Mouse (Mus musculus) common myeloid progenitor, adult 5-6 weeks (primary cell): ENCODE results near the gene Adgrg5. TPM values are rescaled to one million over a fixed set of nuclear protein-coding genes. Genes with fewer than 3 reads are reported as not detected.

Experiments
- ATAC-seq: replicated peaks from 2 replicates; pipeline ENCODE4 v1.8.0; 2016; ENCODE audit warnings: low read depth, mild to moderate bottlenecking, moderate TSS enrichment, inconsistent platforms; ENCODE audit not compliant: poor library complexity, severe bottlenecking
- total RNA-seq: library from RNA; stranded (forward); fragments of 200-1000, 187-1606 nt; gene quantifications from 2 replicates; pipeline ENCODE4 v1.2.3, GENCODE M21; 2017

Adgrg5 gene
- total RNA-seq, 1 experiment from 2014 or later, result 0.05 TPM

GRCm38 (mm10) chr8:94956078-94956574 lies 32.6 kb downstream of the Adgrg5 start:
- ATAC-seq, result no peak

GRCm38 (mm10) chr8:94962201-94962600 lies 38.7 kb downstream of the Adgrg5 start:
- ATAC-seq, result no peak

GRCm38 (mm10) chr8:94964828-94965227 lies 41.3 kb downstream of the Adgrg5 start:
- ATAC-seq, result peak; percentile 83

GRCm38 (mm10) chr8:94966578-94966977 lies 43.1 kb downstream of the Adgrg5 start:
- ATAC-seq, result peak; percentile 27; the same call in 1 of the 2 replicates

- ATAC-seq, result peak; percentile 33
These were observed 43.6 kb downstream of the Adgrg5 start for GRCm38 (mm10) chr8:94967071-94967470.

GRCm38 (mm10) chr8:94967554-94967953 lies 44.1 kb downstream of the Adgrg5 start:
- peak; percentile 56 for ATAC-seq

- ATAC-seq, result peak; percentile 53
These were observed 49.8 kb downstream of the Adgrg5 start for GRCm38 (mm10) chr8:94973270-94973669.

GRCm38 (mm10) chr8:94973786-94974185 lies 50.3 kb downstream of the Adgrg5 start:
- no peak for ATAC-seq

- no peak for ATAC-seq
These were observed 51.1 kb downstream of the Adgrg5 start, which contains the start of gene Adgrg1 for GRCm38 (mm10) chr8:94974467-94975165. TSS of gene Adgrg1 (plus strand) at chr8:94974751.

GRCm38 (mm10) chr8:94976651-94977417 lies 53.3 kb downstream of the Adgrg5 start:
- ATAC-seq, result peak; percentile 24

- ATAC-seq, result no peak
These were observed 54.6 kb downstream of the Adgrg5 start for GRCm38 (mm10) chr8:94978131-94978530.

GRCm38 (mm10) chr8:94978593-94979319 lies 55.3 kb downstream of the Adgrg5 start:
- peak; percentile 33 for ATAC-seq

- ATAC-seq, result no peak
These were observed 56.7 kb downstream of the Adgrg5 start for GRCm38 (mm10) chr8:94980176-94980575.

- no peak for ATAC-seq
These were observed 57.5 kb downstream of the Adgrg5 start for GRCm38 (mm10) chr8:94980976-94981375.

- ATAC-seq, result no peak
These were observed 58.4 kb downstream of the Adgrg5 start for GRCm38 (mm10) chr8:94981848-94982247.

GRCm38 (mm10) chr8:94983146-94983545 lies 59.7 kb downstream of the Adgrg5 start:
- ATAC-seq, result no peak

GRCm38 (mm10) chr8:94983881-94984516 lies 60.5 kb downstream of the Adgrg5 start:
- peak; percentile 50 for ATAC-seq

GRCm38 (mm10) chr8:94985023-94985422 lies 61.5 kb downstream of the Adgrg5 start:
- ATAC-seq, result peak; percentile 55

GRCm38 (mm10) chr8:94986676-94987075 lies 63.2 kb downstream of the Adgrg5 start:
- no peak for ATAC-seq

GRCm38 (mm10) chr8:94987553-94987952 lies 64.1 kb downstream of the Adgrg5 start:
- no peak for ATAC-seq
